Mouse (Mus musculus) testis, adult 2 months (tissue): ENCODE data around the gene Atp5mpl.

Source experiments
- CTCF ChIP-seq: fragments of 200-500 bp; IDR thresholded peaks from 2 replicates; pipeline ENCODE4 v1.5.1; 2012; ENCODE audit warnings: low read depth, mild to moderate bottlenecking, inconsistent platforms, low read length, moderate library complexity; ENCODE audit not compliant: control insufficient read depth, insufficient read depth, insufficient replicate concordance
- POLR2A ChIP-seq: fragments of 200-500 bp; IDR thresholded peaks from 2 replicates; pipeline ENCODE4 v1.6.1; 2012; ENCODE audit warnings: low read depth, mild to moderate bottlenecking, inconsistent platforms, low read length, moderate library complexity; ENCODE audit not compliant: control insufficient read depth

DNA sequence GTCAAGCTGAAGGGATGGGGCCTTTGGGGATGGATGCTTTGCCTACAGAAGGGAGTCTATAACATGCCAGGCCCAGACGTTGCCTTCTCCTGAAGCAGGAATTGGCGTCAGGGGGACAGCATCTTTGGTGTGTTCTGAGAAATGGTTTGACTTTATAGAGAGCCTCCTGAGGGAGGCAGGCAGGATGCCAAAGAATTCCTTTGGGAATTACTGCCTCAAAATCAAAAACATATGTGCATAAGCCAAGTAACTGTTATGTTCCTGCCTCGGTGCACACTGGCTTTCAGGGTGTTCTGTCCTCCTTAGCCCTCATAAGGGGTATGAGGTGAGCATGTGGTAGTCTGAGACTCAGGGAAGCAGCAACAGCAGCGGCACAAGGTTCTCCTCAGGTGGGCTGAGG, 49.6 kb upstream of the Atp5mpl start:
- no peak for TF ChIP-seq CTCF
- TF ChIP-seq POLR2A, result no peak
